Mouse (Mus musculus) spleen, adult 2 months (tissue): ENCODE measurements around the gene Gm11099.

Experiments
- CTCF ChIP-seq: fragments of 200-500 bp; IDR thresholded peaks from 2 replicates; pipeline ENCODE4 v1.5.1; 2011; ENCODE audit warnings: mild to moderate bottlenecking, inconsistent platforms; ENCODE audit not compliant: insufficient read depth, insufficient read length, insufficient replicate concordance; ENCODE audit errors: extremely low read depth
- POLR2A ChIP-seq: fragments of 200-500 bp; IDR thresholded peaks from 2 replicates; pipeline ENCODE4 v1.6.1; 2011; ENCODE audit warnings: low read depth, low read length, inconsistent platforms

DNA sequence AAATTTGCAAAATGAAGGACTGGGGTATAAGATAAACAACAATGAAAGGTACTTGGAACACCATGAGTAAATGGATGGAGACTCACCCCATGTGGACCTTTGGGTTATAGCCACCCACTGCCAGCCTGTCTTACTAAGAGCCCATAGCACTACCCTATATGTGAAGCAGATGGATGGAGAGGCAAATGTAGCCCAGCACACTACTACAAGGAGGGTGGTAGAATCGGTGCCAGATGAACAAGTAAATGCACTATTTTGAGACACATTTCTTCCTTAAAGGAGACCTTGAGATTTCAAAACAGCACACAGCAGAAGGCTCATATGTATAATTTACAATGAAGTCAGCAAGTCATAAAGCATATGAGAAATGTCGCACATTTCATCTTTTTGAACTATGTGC lies 66.3 kb downstream of the Gm11099 start:
- TF ChIP-seq CTCF, result no peak
- TF ChIP-seq POLR2A, result no peak
